Mouse (Mus musculus) spleen, adult 12 weeks (tissue): ENCODE data around the gene Gm49325.

Source experiments
- DNase-seq: peaks from one replicate; pipeline ENCODE4 v3.0.0; 2022; ENCODE audit warnings: low spot score

Gene Gm49325

GRCm38 (mm10) chr10:77605908-77606826 is at the start of gene Gm49325, which contains the start of gene Sumo3:
Gm49325 (plus strand) TSS chr10:77606197.
Sumo3 (plus strand) TSS chr10:77606097.
- peak; percentile 100 for DNase-seq

- no peak for DNase-seq
These were observed 49.4 kb upstream of the Gm49325 start for GRCm38 (mm10) chr10:77556631-77557030.

- no peak for DNase-seq
These were observed 48.4 kb upstream of the Gm49325 start for GRCm38 (mm10) chr10:77557641-77558040.

GRCm38 (mm10) chr10:77560090-77560489 is 45.9 kb upstream of the Gm49325 start:
- DNase-seq: no peak

- no peak for DNase-seq
These were observed 45.2 kb upstream of the Gm49325 start for GRCm38 (mm10) chr10:77560830-77561229.

GRCm38 (mm10) chr10:77561508-77561907 is 44.5 kb upstream of the Gm49325 start:
- DNase-seq: no peak

- DNase-seq: no peak
These were observed 41.0 kb upstream of the Gm49325 start for GRCm38 (mm10) chr10:77565005-77565404.

- DNase-seq: peak; percentile 61
These were observed 39.3 kb upstream of the Gm49325 start for GRCm38 (mm10) chr10:77566651-77567050.

GRCm38 (mm10) chr10:77569481-77569880 is 36.5 kb upstream of the Gm49325 start:
- no peak for DNase-seq

- DNase-seq: no peak
These were observed 35.9 kb upstream of the Gm49325 start for GRCm38 (mm10) chr10:77569973-77570658.

GRCm38 (mm10) chr10:77572225-77572624 is 33.8 kb upstream of the Gm49325 start:
- no peak for DNase-seq

- no peak for DNase-seq
These were observed 32.8 kb upstream of the Gm49325 start for GRCm38 (mm10) chr10:77573162-77573561.

GRCm38 (mm10) chr10:77580027-77580920 is 25.7 kb upstream of the Gm49325 start:
- DNase-seq: no peak

- no peak for DNase-seq
These were observed 25.0 kb upstream of the Gm49325 start for GRCm38 (mm10) chr10:77581023-77581407.

- peak; percentile 91 for DNase-seq
These were observed 24.4 kb upstream of the Gm49325 start, which contains the start of gene Pttg1ip for GRCm38 (mm10) chr10:77581408-77582284. Pttg1ip (plus strand) TSS chr10:77581720.

- no peak for DNase-seq
These were observed 23.7 kb upstream of the Gm49325 start for GRCm38 (mm10) chr10:77582285-77582618.

- no peak for DNase-seq
These were observed 22.1 kb upstream of the Gm49325 start for GRCm38 (mm10) chr10:77583795-77584422.

- no peak for DNase-seq
These were observed 19.4 kb upstream of the Gm49325 start for GRCm38 (mm10) chr10:77586637-77587036.

GRCm38 (mm10) chr10:77587091-77587775 is 18.8 kb upstream of the Gm49325 start:
- no peak for DNase-seq

GRCm38 (mm10) chr10:77588036-77588435 is 18.0 kb upstream of the Gm49325 start:
- no peak for DNase-seq
